Mouse (Mus musculus): ENCODE results near the gene Pitpnc1.
"Not testable (repeated sequence)": the region's sequence is repeated elsewhere in the genome, so short reads cannot be mapped to it uniquely, and the experiment has no call there.

Gene Pitpnc1

GRCm38 (mm10) chr11:107470521-107471041 lies at the start of gene Pitpnc1:
Gene Pitpnc1, minus strand, starts transcription at chr11:107470699.
- DNase-seq (ENCODE audit: low spot score): peak; percentile 88

- no peak for DNase-seq (ENCODE audit: low spot score)
These were observed 48.3 kb upstream of the Pitpnc1 start for GRCm38 (mm10) chr11:107518645-107519429.

DNA sequence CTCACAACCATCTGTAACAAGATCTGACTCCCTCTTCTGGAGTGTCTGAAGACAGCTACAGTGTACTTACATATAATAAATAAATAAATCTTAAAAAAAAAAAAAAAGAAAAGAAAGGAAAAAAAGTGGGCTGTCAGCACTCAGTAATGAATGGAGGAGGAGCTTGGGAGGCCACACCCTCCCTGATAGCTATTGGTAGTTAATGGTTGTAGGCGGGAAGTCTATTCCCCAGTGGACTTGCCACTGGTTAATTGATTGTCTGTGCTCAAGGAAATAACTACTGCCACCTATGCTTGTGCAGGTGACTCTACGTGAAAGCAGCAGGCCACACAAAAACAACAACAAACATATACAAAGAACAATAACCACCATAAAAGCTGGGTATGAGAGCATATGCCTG lies 45.9 kb upstream of the Pitpnc1 start:
- no peak for DNase-seq (ENCODE audit: low spot score)

DNA sequence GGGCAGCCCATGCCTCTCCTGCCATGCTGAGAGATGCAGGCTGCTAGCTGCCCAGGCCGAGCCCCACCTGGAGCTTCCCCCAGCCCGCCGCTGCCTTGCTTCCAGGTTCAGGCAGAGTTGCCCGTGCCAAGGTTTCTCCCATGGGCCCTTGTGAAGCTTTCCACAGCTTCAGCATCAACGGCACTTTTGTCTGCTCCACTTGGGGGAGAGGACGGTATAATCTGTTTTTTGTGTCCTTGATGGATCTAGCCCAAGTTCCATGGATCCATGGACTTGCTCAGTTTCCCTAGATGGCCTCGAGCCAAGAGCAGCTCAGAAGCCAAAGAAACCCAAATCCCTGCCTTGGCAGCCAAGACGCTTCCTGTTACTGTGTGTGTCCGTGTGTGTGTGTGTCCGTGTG lies 42.5 kb upstream of the Pitpnc1 start:
- no peak for DNase-seq (ENCODE audit: low spot score)

DNA sequence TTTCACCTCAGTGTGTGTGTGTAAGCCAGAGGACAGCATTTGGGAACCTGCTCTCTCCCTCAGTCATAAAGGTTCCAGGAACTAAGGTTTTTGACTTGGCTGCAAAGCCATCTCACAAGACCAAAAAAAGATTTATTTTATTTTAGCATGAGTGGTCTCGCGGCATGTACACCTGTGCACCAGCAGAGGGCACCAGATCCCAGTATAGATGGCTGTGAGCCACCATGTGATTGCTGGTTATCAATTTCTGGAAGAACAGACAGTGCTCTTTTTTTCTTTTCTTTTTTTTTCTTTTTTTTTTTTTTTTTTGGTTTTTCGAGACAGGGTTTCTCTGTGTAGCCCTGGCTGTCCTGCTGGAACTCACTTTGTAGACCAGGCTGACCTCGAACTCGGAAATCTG lies 41.5 kb upstream of the Pitpnc1 start:
- DNase-seq (ENCODE audit: low spot score): peak; percentile 58

DNA sequence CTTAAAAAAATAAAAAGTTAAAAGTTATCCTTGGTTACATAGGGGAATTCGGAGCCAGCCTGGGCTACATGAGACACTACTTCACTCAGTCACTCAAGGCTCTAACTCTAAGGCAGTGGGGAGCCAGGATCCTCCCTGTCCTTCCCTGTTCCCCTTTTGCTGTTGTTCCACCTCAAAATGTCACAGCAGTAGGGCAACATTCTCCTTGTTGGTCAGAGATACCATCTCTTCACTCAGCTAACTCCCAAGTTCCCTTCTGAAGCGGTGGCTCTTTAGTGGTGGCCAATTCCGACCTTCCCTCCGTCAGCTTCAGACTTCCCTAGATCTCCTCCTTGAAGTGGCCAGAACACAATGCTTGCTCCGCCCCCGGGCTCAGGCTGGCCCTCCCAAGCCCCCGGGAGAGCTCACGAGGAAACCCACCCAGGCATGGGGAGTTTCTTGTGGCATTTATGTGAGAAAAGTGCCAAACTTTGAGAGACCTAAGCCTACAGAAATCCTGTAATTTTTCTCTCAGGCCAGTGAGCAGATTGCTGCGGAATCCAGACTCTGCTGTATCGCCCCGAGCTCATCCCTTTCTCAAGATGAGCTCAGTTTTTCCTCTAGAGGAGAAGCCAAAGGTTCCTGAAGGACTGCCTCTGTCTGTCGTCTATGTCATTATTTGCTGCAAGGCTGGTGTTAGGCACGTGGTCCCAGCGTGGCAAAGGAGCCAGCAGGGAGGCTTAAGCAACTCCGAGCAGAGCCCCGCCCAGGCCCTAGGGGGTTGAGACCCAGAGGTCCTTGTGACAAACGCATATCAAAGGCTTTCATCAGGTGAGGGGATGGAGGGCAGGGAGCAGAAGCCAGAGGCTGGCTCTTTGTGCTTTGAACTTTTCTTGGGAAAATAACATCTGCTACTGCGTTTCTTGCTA lies 40.1 kb upstream of the Pitpnc1 start:
- DNase-seq (ENCODE audit: low spot score): peak; percentile 30

GRCm38 (mm10) chr11:107509631-107510338 lies 39.3 kb upstream of the Pitpnc1 start:
- no peak for DNase-seq (ENCODE audit: low spot score)

- peak; percentile 4 for DNase-seq (ENCODE audit: low spot score)
These were observed 35.8 kb upstream of the Pitpnc1 start for GRCm38 (mm10) chr11:107506260-107506659.

- not testable (repeated sequence) for DNase-seq (ENCODE audit: low spot score)
These were observed 33.9 kb upstream of the Pitpnc1 start for GRCm38 (mm10) chr11:107504364-107504763.

GRCm38 (mm10) chr11:107502801-107503200 lies 32.3 kb upstream of the Pitpnc1 start:
- no peak for DNase-seq (ENCODE audit: low spot score)

- DNase-seq (ENCODE audit: low spot score): no peak
These were observed 13.8 kb upstream of the Pitpnc1 start for GRCm38 (mm10) chr11:107484341-107484740.

DNA sequence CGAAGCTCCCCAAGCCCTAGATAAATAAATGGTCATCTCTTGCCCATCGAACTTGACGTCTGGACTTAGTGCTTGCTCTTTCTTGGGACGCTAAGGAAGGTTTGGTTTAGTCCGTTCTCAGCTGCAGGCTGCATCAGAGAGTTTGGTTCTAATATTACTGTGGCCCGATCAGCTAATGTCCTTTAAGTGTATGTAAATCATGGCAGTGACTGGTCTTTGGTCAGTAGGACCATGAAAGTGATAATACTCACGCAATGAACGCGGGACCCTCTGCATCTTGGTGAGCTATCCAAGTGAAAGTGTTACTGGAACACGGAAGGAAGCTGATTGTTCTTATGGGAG lies 9.3 kb upstream of the Pitpnc1 start:
- DNase-seq (ENCODE audit: low spot score): no peak

- DNase-seq (ENCODE audit: low spot score): peak; percentile 95
These were observed 8.8 kb upstream of the Pitpnc1 start, which contains the start of gene Psmd12 for GRCm38 (mm10) chr11:107479053-107479861. Gene Psmd12, plus strand, starts transcription at chr11:107479484.

DNA sequence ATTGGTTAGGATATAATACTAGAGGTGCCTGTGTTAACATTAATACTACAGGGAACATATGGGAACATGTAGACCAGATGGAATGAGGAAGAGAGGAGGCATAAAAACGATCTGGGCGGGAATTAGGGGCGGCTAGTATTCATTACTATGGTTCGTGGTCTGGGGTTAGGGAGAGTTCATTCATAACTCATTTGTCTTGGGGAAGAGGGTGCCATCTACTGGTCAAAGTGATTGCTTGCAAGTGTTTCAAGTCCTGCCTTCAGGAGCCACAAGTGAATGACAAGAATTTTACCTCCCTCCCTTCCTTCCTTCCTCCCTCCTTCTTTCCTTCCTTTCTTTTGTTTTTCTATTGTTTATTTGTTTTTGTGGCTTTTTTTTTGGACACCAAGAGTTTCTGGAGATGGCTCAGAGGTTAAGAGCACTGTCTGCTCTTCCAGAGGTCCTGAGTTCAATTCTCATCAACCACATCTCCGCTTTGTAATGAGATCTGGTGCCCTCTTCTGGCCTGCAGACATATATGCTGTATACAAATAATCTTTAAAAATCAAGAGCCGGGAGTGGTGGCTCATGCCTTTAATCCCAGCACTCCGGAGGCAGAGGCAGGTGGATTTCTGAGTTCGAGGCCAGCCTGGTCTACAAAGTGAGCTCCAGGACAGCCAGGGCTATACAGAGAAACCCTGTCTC lies 2.8 kb upstream of the Pitpnc1 start:
- DNase-seq (ENCODE audit: low spot score): peak; percentile 82

DNA sequence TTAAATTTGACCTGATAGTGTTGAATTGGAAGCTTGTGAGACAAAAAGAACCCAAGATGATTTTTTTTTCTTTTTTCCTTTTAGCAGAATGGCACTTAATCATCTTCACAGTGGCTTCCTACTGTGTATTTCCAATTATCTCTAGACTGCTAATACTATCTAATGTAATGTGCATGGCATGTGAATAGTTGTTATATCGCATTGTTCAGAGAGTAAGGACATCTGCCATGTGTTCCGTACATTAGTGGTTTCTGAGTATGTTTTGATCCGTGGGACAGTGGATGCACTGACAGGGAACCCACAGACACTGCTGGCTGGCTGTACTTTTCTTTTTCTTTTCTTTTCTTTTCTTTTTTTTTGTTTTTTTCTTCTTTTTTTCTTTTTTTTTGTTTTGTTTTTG lies 1.8 kb upstream of the Pitpnc1 start:
- DNase-seq (ENCODE audit: low spot score): no peak

GRCm38 (mm10) chr11:107471071-107471720 lies 697 bp upstream of the Pitpnc1 start:
- no peak for DNase-seq (ENCODE audit: low spot score)

GRCm38 (mm10) chr11:107469523-107470371 lies 752 bp downstream of the Pitpnc1 start:
- DNase-seq (ENCODE audit: low spot score): peak; percentile 47

- peak; percentile 72 for DNase-seq (ENCODE audit: low spot score)
These were observed 1.4 kb downstream of the Pitpnc1 start for GRCm38 (mm10) chr11:107469031-107469522.

Measured in lung, postnatal 25 days (tissue).